Mouse (Mus musculus) kidney, postnatal 0 days (tissue): ENCODE results near the gene Ccdc82. TPM values are rescaled to one million over a fixed set of nuclear protein-coding genes. Genes with fewer than 3 reads are reported as not detected.

Source experiments
- ATAC-seq: fragments of 200-750 bp; cut with Nextera tagmentation; replicated peaks from 2 replicates; pipeline ENCODE4 v1.8.0; 2017; ENCODE audit warnings: low read depth, moderate number of reproducible peaks, moderate TSS enrichment, moderate library complexity; ENCODE audit not compliant: low FRiP score
- DNase-seq: peaks from one replicate; pipeline ENCODE4 v3.0.0-alpha.2; 2016; ENCODE audit warnings: low spot score
- H3K27ac ChIP-seq: fragments of 300-500 bp; sonication (generic); 2 replicates; pipeline ENCODE4 v1.5.1; 2014; ENCODE audit warnings: mild to moderate bottlenecking
- H3K27me3 ChIP-seq: fragments of 300-500 bp; sonication (generic); 2 replicates; pipeline ENCODE4 v1.6.1; 2014; ENCODE audit warnings: low read length, mixed read lengths; ENCODE audit not compliant: insufficient read depth
- H3K36me3 ChIP-seq: fragments of 300-500 bp; sonication (generic); 2 replicates; pipeline ENCODE4 v1.6.1; 2014; ENCODE audit warnings: low read length, mixed read lengths; ENCODE audit not compliant: insufficient read depth
- H3K4me1 ChIP-seq: fragments of 300-500 bp; sonication (generic); replicated peaks from 2 replicates; pipeline ENCODE4 v1.6.1; 2014; ENCODE audit warnings: antibody characterized with exemption, low read length, mixed read lengths; ENCODE audit not compliant: insufficient read depth
- H3K4me2 ChIP-seq: fragments of 300-500 bp; sonication (generic); 2 replicates; pipeline ENCODE4 v1.6.1; 2014; ENCODE audit warnings: mild to moderate bottlenecking, low read length, moderate library complexity, mixed read lengths
- H3K4me3 ChIP-seq: fragments of 300-500 bp; sonication (generic); replicated peaks from 2 replicates; pipeline ENCODE4 v1.5.1; 2014; ENCODE audit warnings: low read depth, low read length
- H3K9ac ChIP-seq: fragments of 300-500 bp; sonication (generic); 2 replicates; pipeline ENCODE4 v1.6.1; 2014; ENCODE audit warnings: low read depth, low read length
- H3K9me3 ChIP-seq: fragments of 300-500 bp; sonication (generic); replicated peaks from 2 replicates; pipeline ENCODE4 v1.6.1; 2016; ENCODE audit warnings: low read length, inconsistent platforms, mixed read lengths
- CTCF ChIP-seq: IDR thresholded peaks from 2 replicates; pipeline ENCODE4 v1.5.1; 2016; ENCODE audit warnings: antibody characterized with exemption, low read depth, mild to moderate bottlenecking, moderate library complexity
- WGBS: fragments of 180-500 bp; shearing (Covaris S2); extraction: QIAGEN DNeasy Blood & Tissue Kit; methylation state at CpG from one replicate; pipeline ENCODE4 v1.1.7; 2014; 5-methylcytosine and 5-hydroxymethylcytosine counted together
- polyA plus RNA-seq: library from polyadenylated mRNA; unstranded; fragments of >200 nt; fragmentation: Nextera tagmentation; extraction: Ambion mirVana; gene quantifications from 2 replicates; pipeline ENCODE4 v1.2.1, GENCODE M21; 2015

The Ccdc82 gene
- polyA plus RNA-seq, 1 experiment from 2014 or later = 6.4 TPM

DNA sequence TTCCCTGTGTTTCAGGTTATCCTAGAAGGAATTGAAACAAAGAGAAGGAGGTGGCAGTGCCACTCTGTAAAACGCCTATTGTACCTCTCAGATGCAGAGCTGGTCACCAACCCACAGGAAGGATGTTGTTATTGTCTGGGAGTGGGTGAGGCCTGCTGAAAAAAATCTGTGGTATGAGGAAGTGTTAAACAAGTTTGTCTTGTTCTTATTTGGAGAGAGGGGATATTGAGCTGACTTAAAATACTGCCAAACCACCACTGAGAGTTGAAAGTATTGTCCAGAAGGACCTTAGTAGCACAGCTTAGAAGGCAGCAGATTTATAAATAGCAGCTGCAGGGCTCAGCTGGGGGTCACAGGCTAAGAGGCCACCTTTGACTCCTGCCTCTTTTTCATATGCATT, 76.9 kb downstream of the Ccdc82 start:
- ATAC-seq = no peak; the same call in 1 of the 2 replicates

More for the DNA sequence above, 76.9 kb downstream of the Ccdc82 start:
- TF ChIP-seq CTCF = no peak
- Histone ChIP-seq H3K4me3 (no peak overlapping the region), H3K4me1 (peaks cover 13% of the 10 kb centered on the region; the same call in 1 of the 2 replicates), H3K36me3 (no peaks in the 10 kb centered on the region), H3K9ac (no peak overlapping the region), H3K27me3 (no peaks in the 10 kb centered on the region), H3K9me3 (no peaks in the 10 kb centered on the region), H3K27ac (peak overlapping the region; percentile 71), H3K4me2 (no peak overlapping the region)
- WGBS = 24% methylated on average over 1 of the region's 1 CpGs
- peak; percentile 79 for DNase-seq

Other genes with a start within 250 kb of the Ccdc82 start
- gene Jrkl, start 1.1 kb upstream of the Ccdc82 start, polyA plus RNA-seq = 9.0 and 10.1 TPM in 2 replicates
- 10.0 and 11.2 TPM in 2 replicates for gene Maml2, start 51.0 kb downstream of the Ccdc82 start, polyA plus RNA-seq
- gene Gm17571, start 199.8 kb downstream of the Ccdc82 start, polyA plus RNA-seq = not detected in 2 replicates